Mouse (Mus musculus): ENCODE results near the gene Pi4ka. TPM values are rescaled to one million over a fixed set of nuclear protein-coding genes. Genes with fewer than 3 reads are reported as not detected.

Gene Pi4ka
- polyA plus RNA-seq, 1 experiment from 2014 or later = 39.0 TPM

- 90% methylated on average over 2 of the region's 2 CpGs for WGBS
- no peak for DNase-seq (ENCODE audit: low spot score)
- no peak overlapping the region for H3K4me3 ChIP-seq
- H3K27ac ChIP-seq (replicated peaks) = no peak overlapping the region
- H3K9me3 ChIP-seq = no peaks in the 10 kb centered on the region
- H3K4me1 ChIP-seq = no peaks in the 10 kb centered on the region
- H3K36me3 ChIP-seq (replicated peaks) = peaks cover 74% of the 10 kb centered on the region
- H3K27me3 ChIP-seq (replicated peaks; ENCODE audit: low read depth, poor library complexity, severe bottlenecking) = no peaks in the 10 kb centered on the region
These were observed 119.0 kb downstream of the Pi4ka start for GRCm38 (mm10) chr16:17287103-17287502.

GRCm38 (mm10) chr16:17283151-17283550 lies 123.0 kb downstream of the Pi4ka start:
- peaks cover 80% of the 10 kb centered on the region for H3K36me3 ChIP-seq (replicated peaks)
- no peaks in the 10 kb centered on the region for H3K9me3 ChIP-seq
- peaks cover 19% of the 10 kb centered on the region for H3K27me3 ChIP-seq (replicated peaks; ENCODE audit: low read depth, poor library complexity, severe bottlenecking)
- H3K4me3 ChIP-seq = no peak overlapping the region
- no peak overlapping the region for H3K27ac ChIP-seq (replicated peaks)
- peaks cover 1% of the 10 kb centered on the region for H3K4me1 ChIP-seq
- 85% methylated on average over 6 of the region's 6 CpGs for WGBS
- DNase-seq (ENCODE audit: low spot score) = no peak

GRCm38 (mm10) chr16:17280471-17280870 lies 125.6 kb downstream of the Pi4ka start:
- peaks cover 23% of the 10 kb centered on the region for H3K4me1 ChIP-seq
- no peak for DNase-seq (ENCODE audit: low spot score)
- no peak overlapping the region for H3K27ac ChIP-seq (replicated peaks)
- WGBS = 90% methylated on average over 11 of the region's 11 CpGs
- H3K9me3 ChIP-seq = no peaks in the 10 kb centered on the region
- peaks cover 63% of the 10 kb centered on the region for H3K36me3 ChIP-seq (replicated peaks)
- no peak overlapping the region for H3K4me3 ChIP-seq
- H3K27me3 ChIP-seq (replicated peaks; ENCODE audit: low read depth, poor library complexity, severe bottlenecking) = peaks cover 38% of the 10 kb centered on the region

- H3K4me1 ChIP-seq = peaks cover 23% of the 10 kb centered on the region
- peak; percentile 65 for DNase-seq (ENCODE audit: low spot score)
- peaks cover 38% of the 10 kb centered on the region for H3K27me3 ChIP-seq (replicated peaks; ENCODE audit: low read depth, poor library complexity, severe bottlenecking)
- WGBS = 3% methylated on average over 61 of the region's 61 CpGs
- H3K36me3 ChIP-seq (replicated peaks) = peaks cover 35% of the 10 kb centered on the region
- no peak overlapping the region for H3K27ac ChIP-seq (replicated peaks)
- H3K4me3 ChIP-seq = peak overlapping the region; percentile 70
- H3K9me3 ChIP-seq = no peaks in the 10 kb centered on the region
These were observed 128.5 kb downstream of the Pi4ka start for GRCm38 (mm10) chr16:17277342-17278211.

GRCm38 (mm10) chr16:17276164-17277151 lies 129.7 kb downstream of the Pi4ka start:
- H3K4me3 ChIP-seq = peak overlapping the region; percentile 70
- H3K27me3 ChIP-seq (replicated peaks; ENCODE audit: low read depth, poor library complexity, severe bottlenecking) = peaks cover 38% of the 10 kb centered on the region
- under 1% methylated on average over 62 of the region's 62 CpGs for WGBS
- H3K36me3 ChIP-seq (replicated peaks) = peaks cover 24% of the 10 kb centered on the region
- no peaks in the 10 kb centered on the region for H3K9me3 ChIP-seq
- H3K27ac ChIP-seq (replicated peaks) = peak overlapping the region; percentile 72
- peaks cover 23% of the 10 kb centered on the region for H3K4me1 ChIP-seq
- DNase-seq (ENCODE audit: low spot score) = peak; percentile 94

GRCm38 (mm10) chr16:17275721-17276120 lies 130.4 kb downstream of the Pi4ka start, which contains the start of gene Tmem191c:
TSS of gene Tmem191c (plus strand) at chr16:17276077.
- peaks cover 5% of the 10 kb centered on the region; the same call in 1 of the 2 replicates for H3K9me3 ChIP-seq
- peak within 1 kb of the TSS; percentile 70 for H3K4me3 ChIP-seq
- 57% methylated on average over 7 of the region's 7 CpGs for WGBS
- DNase-seq (ENCODE audit: low spot score) = no peak
- H3K4me1 ChIP-seq = peaks cover 23% of the 10 kb centered on the region
- peaks cover 38% of the 10 kb centered on the region for H3K27me3 ChIP-seq (replicated peaks; ENCODE audit: low read depth, poor library complexity, severe bottlenecking)
- H3K36me3 ChIP-seq (replicated peaks) = peaks cover 16% of the 10 kb centered on the region
- peak within 1 kb of the TSS; percentile 72 for H3K27ac ChIP-seq (replicated peaks)

GRCm38 (mm10) chr16:17271856-17272255 lies 134.3 kb downstream of the Pi4ka start:
- no peak overlapping the region for H3K4me3 ChIP-seq
- no peaks in the 10 kb centered on the region for H3K36me3 ChIP-seq (replicated peaks)
- no peak for DNase-seq (ENCODE audit: low spot score)
- WGBS = 80% methylated on average over 6 of the region's 6 CpGs
- peaks cover 9% of the 10 kb centered on the region for H3K4me1 ChIP-seq
- H3K27me3 ChIP-seq (replicated peaks; ENCODE audit: low read depth, poor library complexity, severe bottlenecking) = peaks cover 5% of the 10 kb centered on the region
- H3K9me3 ChIP-seq = peaks cover 11% of the 10 kb centered on the region; the same call in 1 of the 2 replicates
- no peak overlapping the region for H3K27ac ChIP-seq (replicated peaks)

GRCm38 (mm10) chr16:17271124-17271523 lies 135.0 kb downstream of the Pi4ka start:
- WGBS = 77% methylated on average over 4 of the region's 4 CpGs
- Histone ChIP-seq H3K4me1 (peaks cover 1% of the 10 kb centered on the region), H3K27me3 (replicated peaks; ENCODE audit: low read depth, poor library complexity, severe bottlenecking) (no peaks in the 10 kb centered on the region), H3K27ac (replicated peaks) (no peak overlapping the region), H3K36me3 (replicated peaks) (no peaks in the 10 kb centered on the region), H3K9me3 (peaks cover 11% of the 10 kb centered on the region; the same call in 1 of the 2 replicates), H3K4me3 (no peak overlapping the region)
- no peak for DNase-seq (ENCODE audit: low spot score)

GRCm38 (mm10) chr16:17269872-17270271 lies 136.2 kb downstream of the Pi4ka start:
- DNase-seq (ENCODE audit: low spot score) = no peak
- Histone ChIP-seq H3K4me3 (no peak overlapping the region), H3K27ac (replicated peaks) (no peak overlapping the region), H3K36me3 (replicated peaks) (no peaks in the 10 kb centered on the region), H3K27me3 (replicated peaks; ENCODE audit: low read depth, poor library complexity, severe bottlenecking) (no peaks in the 10 kb centered on the region), H3K4me1 (no peaks in the 10 kb centered on the region), H3K9me3 (peaks cover 11% of the 10 kb centered on the region; the same call in 1 of the 2 replicates)
- WGBS = 89% methylated on average over 5 of the region's 5 CpGs

- H3K36me3 ChIP-seq (replicated peaks) = peaks cover 1% of the 10 kb centered on the region
- DNase-seq (ENCODE audit: low spot score) = no peak
- H3K27me3 ChIP-seq (replicated peaks; ENCODE audit: low read depth, poor library complexity, severe bottlenecking) = no peaks in the 10 kb centered on the region
- H3K27ac ChIP-seq (replicated peaks) = no peak overlapping the region
- no peak overlapping the region for H3K4me3 ChIP-seq
- H3K9me3 ChIP-seq = peaks cover 11% of the 10 kb centered on the region; the same call in 1 of the 2 replicates
- H3K4me1 ChIP-seq = no peaks in the 10 kb centered on the region
- 78% methylated on average over 5 of the region's 5 CpGs for WGBS
These were observed 138.2 kb downstream of the Pi4ka start for GRCm38 (mm10) chr16:17267937-17268336.

GRCm38 (mm10) chr16:17266113-17266512 lies 140.0 kb downstream of the Pi4ka start:
- peaks cover 10% of the 10 kb centered on the region; the same call in 1 of the 2 replicates for H3K9me3 ChIP-seq
- DNase-seq (ENCODE audit: low spot score) = no peak
- H3K27ac ChIP-seq (replicated peaks) = no peak overlapping the region
- no peak overlapping the region for H3K4me3 ChIP-seq
- no peaks in the 10 kb centered on the region for H3K4me1 ChIP-seq
- WGBS = 87% methylated on average over 3 of the region's 3 CpGs
- peaks cover 17% of the 10 kb centered on the region for H3K36me3 ChIP-seq (replicated peaks)
- no peaks in the 10 kb centered on the region for H3K27me3 ChIP-seq (replicated peaks; ENCODE audit: low read depth, poor library complexity, severe bottlenecking)

- no peaks in the 10 kb centered on the region for H3K27me3 ChIP-seq (replicated peaks; ENCODE audit: low read depth, poor library complexity, severe bottlenecking)
- H3K27ac ChIP-seq (replicated peaks) = no peak overlapping the region
- no peaks in the 10 kb centered on the region for H3K9me3 ChIP-seq
- WGBS = 87% methylated on average over 1 of the region's 1 CpGs
- peaks cover 62% of the 10 kb centered on the region for H3K36me3 ChIP-seq (replicated peaks)
- DNase-seq (ENCODE audit: low spot score) = no peak
- no peaks in the 10 kb centered on the region for H3K4me1 ChIP-seq
- no peak overlapping the region for H3K4me3 ChIP-seq
These were observed 144.8 kb downstream of the Pi4ka start for GRCm38 (mm10) chr16:17261341-17261740.

Measured in embryonic facial prominence, embryonic 10.5 days (tissue).